Mouse (Mus musculus) cerebellum, postnatal 4 days (tissue): ENCODE results near the gene Ddx55.
A peak's percentile ranks its signal among the peaks of the same experiment; 100 is the strongest.
"Not testable (repeated sequence)": the region's sequence is repeated elsewhere in the genome, so short reads cannot be mapped to it uniquely, and the experiment has no call there.

ENCODE experiments used
- DNase-seq, 2 experiments: peaks; one replicate each; pipeline ENCODE4 v3.0.0; 2022; ENCODE audit warnings: low spot score in 2 of 2, mixed read lengths in 1 of 2

Gene Ddx55

DNA sequence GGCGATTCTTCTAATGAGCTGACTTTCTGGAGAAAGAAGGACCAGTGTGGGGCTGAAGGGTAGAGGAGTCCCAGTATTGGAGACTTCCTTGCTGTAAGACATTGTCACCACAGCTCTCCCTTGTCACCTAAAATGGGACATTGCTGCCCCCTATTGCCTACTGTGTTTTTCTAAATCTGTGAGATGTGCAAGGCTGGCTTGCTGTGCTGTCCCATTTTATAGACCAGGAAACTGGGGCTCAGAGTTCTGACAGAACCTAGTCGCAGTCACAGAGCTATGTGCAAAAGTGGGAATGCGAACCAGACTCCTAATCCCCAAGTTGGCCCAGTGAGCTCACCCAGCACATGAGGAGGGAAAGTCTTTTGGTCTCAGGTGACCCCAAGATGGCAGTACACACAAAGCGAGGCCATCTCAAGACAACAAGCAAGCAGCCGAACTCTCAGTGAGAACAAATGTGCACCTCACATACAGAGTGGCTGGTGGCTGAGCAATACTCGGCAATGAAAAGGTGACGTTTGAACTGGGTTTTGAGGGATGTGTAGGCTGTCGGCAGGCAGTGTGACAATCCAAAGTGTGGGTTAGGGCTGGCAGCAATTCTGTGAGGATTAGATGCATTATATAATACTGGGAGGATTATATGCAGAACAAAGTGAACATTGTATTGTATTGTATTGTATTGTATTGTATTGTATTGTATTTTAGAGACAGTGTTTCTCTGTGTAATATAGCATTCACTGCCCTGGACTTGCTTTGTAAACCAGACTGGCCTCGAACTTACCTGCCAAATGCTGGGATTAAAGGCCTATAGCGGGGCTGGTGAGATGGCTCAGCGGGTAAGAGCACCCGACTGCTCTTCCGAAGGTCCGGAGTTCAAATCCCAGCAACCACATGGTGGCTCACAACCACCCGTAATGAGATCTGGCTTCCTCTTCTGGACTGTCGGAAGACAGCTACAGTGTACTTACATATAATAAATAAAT is 13.6 kb upstream of the Ddx55 start:
- peak in 1 of 2 experiments; percentile 31 for DNase-seq

GRCm38 (mm10) chr5:124539905-124540304 is 12.8 kb upstream of the Ddx55 start:
- DNase-seq: no peak

- DNase-seq: peak; percentile 79 to 93
These were observed 12.3 kb upstream of the Ddx55 start, which contains the start of gene Tmed2 for GRCm38 (mm10) chr5:124540383-124540786. Gene Tmed2, plus strand, starts transcription at chr5:124540695.

DNA sequence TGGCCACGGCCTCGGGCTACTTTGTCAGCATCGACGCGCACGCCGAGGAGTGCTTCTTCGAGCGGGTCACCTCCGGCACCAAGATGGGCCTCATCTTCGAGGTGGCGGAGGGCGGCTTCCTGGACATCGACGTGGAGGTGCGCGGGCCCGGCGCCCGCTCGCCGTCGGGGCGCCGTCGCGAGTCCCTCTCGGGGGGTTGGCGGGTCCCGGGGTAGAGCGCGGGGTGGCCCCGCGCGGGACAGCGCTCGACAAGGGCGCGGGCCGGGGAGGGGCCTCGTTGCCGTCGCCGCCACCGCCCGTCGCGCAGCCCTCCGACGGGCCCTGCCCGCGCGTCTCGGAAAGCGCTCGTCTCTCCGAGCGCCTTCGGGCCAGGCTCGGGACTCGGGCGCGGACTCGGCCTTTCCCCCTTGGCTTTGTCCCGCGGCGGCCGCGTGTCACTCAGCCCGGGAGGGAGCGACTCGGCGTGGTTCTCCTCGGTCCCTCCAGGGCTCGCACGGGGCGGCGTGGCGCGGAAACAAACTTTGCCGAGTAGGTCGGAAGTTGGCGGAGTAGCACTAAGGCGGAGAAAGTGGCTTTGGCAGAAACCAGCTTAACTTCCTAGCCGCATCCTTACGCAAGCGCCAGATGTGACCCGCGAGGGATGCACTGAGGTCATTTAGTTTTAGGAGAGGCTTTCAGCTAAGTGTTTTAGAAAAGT is 11.6 kb upstream of the Ddx55 start:
- DNase-seq: peak in 1 of 2 experiments; percentile 59

GRCm38 (mm10) chr5:124541602-124541973 is 11.1 kb upstream of the Ddx55 start:
- DNase-seq: no peak

DNA sequence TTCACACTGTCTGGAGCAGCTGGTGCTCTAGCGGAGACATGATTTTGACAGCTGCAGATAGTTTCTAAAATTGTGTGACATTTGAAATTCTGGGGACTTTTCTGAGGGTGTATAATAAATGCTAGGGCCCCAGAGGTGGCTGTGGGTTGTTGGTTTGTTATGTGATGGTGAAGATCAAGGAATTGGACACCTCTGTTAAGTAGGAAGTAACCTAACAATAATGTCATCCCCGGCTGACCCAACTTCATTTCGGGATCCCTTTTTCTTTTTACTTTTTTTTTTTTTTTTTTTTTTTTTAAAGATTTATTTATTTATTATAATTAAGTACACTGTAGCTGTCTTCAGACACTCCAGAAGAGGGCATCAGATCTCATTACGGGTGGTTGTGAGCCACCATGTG is 1.9 kb upstream of the Ddx55 start:
- not testable (repeated sequence) for DNase-seq

DNA sequence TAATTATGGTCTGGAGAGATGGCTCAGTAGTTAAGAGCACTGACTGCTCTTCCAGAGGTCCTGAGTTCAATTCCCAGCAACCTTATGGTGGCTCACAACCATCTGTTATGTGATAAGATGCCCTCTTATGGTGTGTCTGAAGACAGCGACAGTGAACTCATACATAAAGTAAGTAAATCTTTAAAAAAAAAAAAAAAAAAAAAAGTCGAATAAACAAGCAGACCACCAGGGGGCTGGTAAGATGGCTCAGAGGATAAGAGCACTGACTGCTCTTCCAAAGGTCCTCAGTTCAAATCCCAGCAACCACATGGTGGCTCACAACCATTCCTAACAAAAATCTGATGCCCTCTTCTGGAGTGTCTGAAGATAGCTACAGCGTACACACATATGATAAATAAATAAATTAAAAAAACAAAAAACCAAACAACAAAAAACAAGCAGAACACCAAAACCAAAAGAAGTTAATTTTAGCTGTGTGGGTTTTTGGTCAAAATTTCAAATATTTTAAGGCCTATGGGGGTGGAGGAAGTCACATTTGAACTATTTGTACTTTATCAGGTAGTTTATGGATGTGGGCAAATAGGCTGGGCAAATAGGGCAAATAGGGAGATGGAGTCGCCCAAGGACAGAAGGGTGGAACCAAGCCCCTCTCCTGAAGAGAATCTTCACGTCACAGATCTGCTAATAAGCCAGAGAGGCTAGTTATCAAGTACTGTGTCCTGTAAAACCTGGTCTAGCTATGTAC is 1.1 kb upstream of the Ddx55 start:
- not testable (repeated sequence) for DNase-seq

GRCm38 (mm10) chr5:124552094-124552472 is 581 bp upstream of the Ddx55 start:
- DNase-seq: no peak

GRCm38 (mm10) chr5:124553607-124554006 is 943 bp downstream of the Ddx55 start:
- no peak for DNase-seq

DNA sequence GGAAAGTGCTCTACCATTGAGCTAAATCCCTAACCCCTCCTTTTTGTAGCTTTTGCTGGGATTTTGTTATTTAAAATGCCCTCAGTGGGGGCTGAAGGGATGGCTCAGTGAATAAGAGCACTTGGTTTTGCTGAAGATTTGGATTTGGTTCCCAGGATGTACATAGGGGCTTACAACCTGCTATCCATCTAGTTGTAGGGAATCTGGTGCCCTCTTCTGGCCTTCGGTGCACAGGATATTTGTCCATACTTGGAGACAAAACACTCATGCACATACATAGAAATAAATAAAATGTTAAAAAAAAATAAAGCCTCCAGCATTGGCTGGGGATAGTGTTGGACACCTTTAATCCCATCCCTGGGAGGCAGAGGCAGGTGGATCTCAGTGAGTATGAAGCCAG is 2.5 kb downstream of the Ddx55 start:
- DNase-seq: no peak

- no peak for DNase-seq
These were observed 18.4 kb downstream of the Ddx55 start for GRCm38 (mm10) chr5:124571068-124571467.

- no peak for DNase-seq
These were observed 22.8 kb downstream of the Ddx55 start for GRCm38 (mm10) chr5:124575467-124575866.

DNA sequence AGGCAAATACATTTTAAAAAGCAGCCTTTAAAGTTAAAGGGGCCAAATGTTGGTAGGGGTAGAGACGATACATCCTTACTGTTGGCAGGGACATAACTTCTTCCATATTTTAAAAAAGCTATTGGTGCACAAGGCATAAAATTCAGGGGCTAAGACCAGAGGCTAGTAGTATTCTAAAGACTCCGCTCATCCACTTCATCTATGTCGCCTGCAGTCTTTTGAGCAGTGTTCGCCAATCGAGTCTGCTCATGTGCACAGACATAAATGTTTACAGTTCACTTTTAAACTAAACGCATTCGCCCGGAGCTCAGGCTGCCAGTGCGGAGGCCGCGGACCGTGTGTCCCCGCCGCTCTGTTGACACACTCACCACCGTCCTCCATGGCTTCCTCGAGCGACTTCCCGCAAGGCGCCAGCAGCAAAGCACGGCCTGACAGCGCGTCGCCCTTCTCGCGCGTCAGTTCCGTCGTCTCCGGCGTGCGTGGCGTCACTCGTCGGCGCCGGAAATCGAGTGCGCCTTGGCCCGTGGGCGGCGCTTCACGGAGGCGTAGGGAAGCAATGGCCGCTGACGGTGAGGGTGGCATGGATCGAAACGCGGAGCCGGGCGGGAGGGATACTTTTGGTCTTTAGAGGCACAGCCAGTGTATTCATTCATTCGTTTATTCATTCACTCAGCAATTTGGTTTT is 26.1 kb downstream of the Ddx55 start, which contains the start of the genes Eif2b1 and Gtf2h3:
TSS of gene Eif2b1 (minus strand) at position 499 of the 685 bp plus-strand sequence.
TSS of gene Gtf2h3 (plus strand) at position 508 of the 685 bp plus-strand sequence.
- peak; percentile 92 to 95 for DNase-seq

- no peak for DNase-seq
These were observed 29.9 kb downstream of the Ddx55 start for GRCm38 (mm10) chr5:124582515-124582914.

- no peak for DNase-seq
These were observed 40.1 kb downstream of the Ddx55 start for GRCm38 (mm10) chr5:124592768-124593167.

DNA sequence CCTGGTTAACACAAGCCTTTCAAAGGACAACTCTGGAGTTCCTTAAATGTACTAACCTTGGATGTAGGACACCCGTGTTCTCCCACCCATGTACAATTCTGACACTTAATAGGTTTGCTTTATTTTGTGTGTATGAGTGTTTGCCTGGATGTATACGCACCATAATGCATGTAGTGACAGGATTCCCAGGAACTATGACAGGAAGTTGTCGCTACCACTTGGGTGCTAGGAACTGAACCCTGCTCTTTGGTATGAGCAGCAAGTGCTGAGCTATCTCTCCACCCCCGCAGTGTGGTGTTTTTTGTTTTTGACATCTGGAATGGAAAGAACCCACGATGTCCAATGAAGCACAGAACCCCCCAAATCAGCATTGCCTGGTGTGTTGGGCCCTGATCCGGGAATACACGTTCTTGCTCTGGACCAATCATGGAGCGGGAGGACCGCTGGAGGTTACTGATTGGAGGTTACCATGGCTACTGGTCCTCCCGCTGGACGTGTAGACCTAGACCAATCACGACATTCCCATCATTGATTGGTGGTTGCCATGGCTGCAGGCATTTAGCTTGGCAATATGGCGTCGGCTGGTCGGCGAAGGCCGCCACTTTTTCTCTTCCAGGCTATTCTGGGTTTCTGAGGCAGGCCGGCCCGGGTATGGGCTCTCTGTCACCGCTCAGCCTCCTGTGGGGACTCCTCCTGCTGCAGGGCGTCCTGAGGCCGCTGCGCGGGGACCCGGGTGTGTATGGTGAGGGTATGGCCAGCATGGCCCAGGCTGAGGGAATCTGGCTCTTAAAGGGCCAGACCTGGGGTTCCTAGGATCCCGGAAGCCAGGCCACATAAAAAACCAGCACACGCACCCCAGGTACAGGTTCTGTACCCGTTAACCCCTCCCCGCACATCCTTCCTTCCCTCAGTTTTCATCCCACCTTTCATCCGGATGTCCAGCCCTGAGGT is 45.8 kb downstream of the Ddx55 start:
- DNase-seq: peak; percentile 74 to 89

- DNase-seq: not testable (repeated sequence)
These were observed 47.1 kb downstream of the Ddx55 start for GRCm38 (mm10) chr5:124599726-124600125.

DNA sequence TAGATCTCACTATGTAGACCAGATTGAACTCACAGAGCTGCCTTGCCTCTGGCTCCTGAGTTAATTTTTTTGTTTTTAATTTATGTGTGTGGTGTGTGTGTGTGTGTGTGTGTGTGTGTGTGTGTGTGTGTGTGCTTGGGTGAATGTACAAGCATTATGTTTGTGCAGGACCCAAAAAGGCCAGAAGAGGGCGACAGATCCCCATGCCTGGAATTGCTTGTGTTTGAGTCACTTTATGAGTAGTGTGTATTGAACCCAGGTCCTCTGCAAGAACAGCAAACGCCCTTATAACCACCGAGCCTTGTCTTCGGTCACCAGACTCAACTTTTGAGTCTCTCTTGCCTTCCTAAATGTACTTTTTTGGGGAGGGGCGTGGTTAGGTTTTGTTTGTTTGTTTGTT is 49.7 kb downstream of the Ddx55 start:
- DNase-seq: peak; percentile 36 to 68

- DNase-seq: no peak
These were observed 51.6 kb downstream of the Ddx55 start for GRCm38 (mm10) chr5:124604296-124604695.

GRCm38 (mm10) chr5:124605041-124605622 is 52.5 kb downstream of the Ddx55 start:
- no peak for DNase-seq
